Mouse (Mus musculus): ENCODE measurements around the gene Zfp94. TPM values are rescaled to one million over a fixed set of nuclear protein-coding genes. Genes with fewer than 3 reads are reported as not detected.

The Zfp94 gene
- polyA plus RNA-seq, 1 experiment from 2014 or later = 24.2 TPM

- Histone ChIP-seq H3K27me3 (ENCODE audit: control insufficient read depth, insufficient read depth, low read length) (no peaks in the 10 kb centered on the region), H3K4me1 (ENCODE audit: control insufficient read depth, insufficient read depth, low read length) (peaks cover 13% of the 10 kb centered on the region; the same call in 1 of the 2 replicates), H3K27ac (ENCODE audit: low read depth, low read length) (peak overlapping the region; percentile 92), H3K9ac (replicated peaks; ENCODE audit: low read depth, low read length) (peak overlapping the region; percentile 69), H3K36me3 (ENCODE audit: control insufficient read depth, insufficient read depth, low read length) (peaks cover 36% of the 10 kb centered on the region), H3K4me2 (ENCODE audit: low read depth, low read length) (peak overlapping the region; percentile 83), H3K9me3 (ENCODE audit: control insufficient read depth, low read length) (no peaks in the 10 kb centered on the region), H3K4me3 (ENCODE audit: low read depth, low read length) (peak overlapping the region; percentile 62)
- peak; percentile 36 for ATAC-seq (ENCODE audit: low read depth)
- WGBS = 1% methylated on average over 12 of the region's 12 CpGs
Observed at GRCm38 (mm10) chr7:24298635-24298972, 17.9 kb downstream of the Zfp94 start.

DNA sequence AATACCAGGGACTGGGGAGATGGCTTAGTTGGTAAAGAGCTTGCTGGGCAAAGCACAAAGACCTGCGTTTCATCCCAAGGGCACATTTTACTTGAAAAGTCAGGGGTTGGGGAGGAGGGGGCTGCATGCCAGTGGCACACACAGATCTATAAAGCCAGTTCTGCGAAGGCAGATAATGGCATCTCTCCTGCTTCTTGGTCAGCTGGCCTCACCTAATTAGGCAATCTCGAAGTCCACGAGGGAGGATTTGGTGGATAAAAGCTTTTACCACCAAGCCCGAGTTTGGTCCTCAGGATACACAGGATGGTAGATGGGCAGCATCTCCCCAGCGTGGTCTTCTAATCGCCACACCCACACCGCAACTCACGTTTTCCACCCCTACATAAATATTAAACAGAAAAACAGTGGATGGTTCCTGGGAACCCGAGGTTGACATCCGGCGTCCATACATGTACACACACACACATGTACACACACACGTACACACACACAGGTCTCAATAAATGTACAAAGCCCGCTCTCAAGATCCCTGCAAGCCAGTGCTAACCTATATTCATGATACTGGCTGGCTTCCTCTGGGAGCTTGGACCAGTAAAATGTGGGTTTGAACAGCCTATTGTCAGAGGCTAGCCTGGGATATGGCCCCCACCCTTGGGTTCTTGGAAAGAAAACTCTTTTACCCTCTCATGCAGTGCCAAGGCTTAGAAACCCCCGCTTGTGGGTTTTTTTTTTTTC is 18.9 kb downstream of the Zfp94 start:
- Histone ChIP-seq H3K27me3 (ENCODE audit: control insufficient read depth, insufficient read depth, low read length) (no peaks in the 10 kb centered on the region), H3K9me3 (ENCODE audit: control insufficient read depth, low read length) (no peaks in the 10 kb centered on the region), H3K4me1 (ENCODE audit: control insufficient read depth, insufficient read depth, low read length) (peaks cover 13% of the 10 kb centered on the region; the same call in 1 of the 2 replicates), H3K36me3 (ENCODE audit: control insufficient read depth, insufficient read depth, low read length) (peaks cover 32% of the 10 kb centered on the region; the same call in 1 of the 2 replicates), H3K9ac (replicated peaks; ENCODE audit: low read depth, low read length) (no peak overlapping the region), H3K4me3 (ENCODE audit: low read depth, low read length) (peak overlapping the region; percentile 62; the same call in 1 of the 2 replicates), H3K27ac (ENCODE audit: low read depth, low read length) (no peak overlapping the region), H3K4me2 (ENCODE audit: low read depth, low read length) (peak overlapping the region; percentile 83)
- no peak for ATAC-seq (ENCODE audit: low read depth)
- 89% methylated on average over 15 of the region's 15 CpGs for WGBS

DNA sequence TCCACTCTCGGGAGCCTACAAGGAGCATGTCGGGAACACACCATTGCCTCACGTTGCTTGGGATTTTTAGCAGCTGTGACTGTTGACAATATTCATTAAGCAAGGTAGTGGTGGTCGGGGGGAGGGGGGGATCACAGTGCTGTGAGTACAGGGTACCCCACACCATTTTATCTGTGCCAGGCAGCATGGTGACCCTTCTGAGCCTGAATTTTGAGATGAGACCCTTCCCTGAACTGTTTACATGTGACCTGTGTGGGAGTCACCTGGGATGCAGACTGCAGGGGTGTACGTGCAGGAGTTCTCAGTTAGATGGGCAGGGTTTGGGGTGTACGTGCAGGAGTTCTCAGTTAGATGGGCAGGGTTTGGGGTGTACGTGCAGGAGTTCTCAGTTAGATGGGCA is 20.1 kb downstream of the Zfp94 start:
- Histone ChIP-seq H3K27me3 (ENCODE audit: control insufficient read depth, insufficient read depth, low read length) (no peaks in the 10 kb centered on the region), H3K4me3 (ENCODE audit: low read depth, low read length) (no peak overlapping the region), H3K4me2 (ENCODE audit: low read depth, low read length) (no peak overlapping the region), H3K27ac (ENCODE audit: low read depth, low read length) (no peak overlapping the region), H3K9me3 (ENCODE audit: control insufficient read depth, low read length) (no peaks in the 10 kb centered on the region), H3K36me3 (ENCODE audit: control insufficient read depth, insufficient read depth, low read length) (peaks cover 35% of the 10 kb centered on the region), H3K9ac (replicated peaks; ENCODE audit: low read depth, low read length) (no peak overlapping the region), H3K4me1 (ENCODE audit: control insufficient read depth, insufficient read depth, low read length) (peaks cover 13% of the 10 kb centered on the region; the same call in 1 of the 2 replicates)
- ATAC-seq (ENCODE audit: low read depth) = no peak
- 95% methylated on average over 7 of the region's 7 CpGs for WGBS

GRCm38 (mm10) chr7:24295376-24295775 is 21.1 kb downstream of the Zfp94 start:
- WGBS = 97% methylated on average over 7 of the region's 7 CpGs
- Histone ChIP-seq H3K9ac (replicated peaks; ENCODE audit: low read depth, low read length) (no peak overlapping the region), H3K9me3 (ENCODE audit: control insufficient read depth, low read length) (no peaks in the 10 kb centered on the region), H3K27me3 (ENCODE audit: control insufficient read depth, insufficient read depth, low read length) (no peaks in the 10 kb centered on the region), H3K36me3 (ENCODE audit: control insufficient read depth, insufficient read depth, low read length) (peaks cover 45% of the 10 kb centered on the region), H3K4me2 (ENCODE audit: low read depth, low read length) (no peak overlapping the region), H3K27ac (ENCODE audit: low read depth, low read length) (no peak overlapping the region), H3K4me1 (ENCODE audit: control insufficient read depth, insufficient read depth, low read length) (peaks cover 13% of the 10 kb centered on the region; the same call in 1 of the 2 replicates), H3K4me3 (ENCODE audit: low read depth, low read length) (no peak overlapping the region)
- ATAC-seq (ENCODE audit: low read depth) = no peak

DNA sequence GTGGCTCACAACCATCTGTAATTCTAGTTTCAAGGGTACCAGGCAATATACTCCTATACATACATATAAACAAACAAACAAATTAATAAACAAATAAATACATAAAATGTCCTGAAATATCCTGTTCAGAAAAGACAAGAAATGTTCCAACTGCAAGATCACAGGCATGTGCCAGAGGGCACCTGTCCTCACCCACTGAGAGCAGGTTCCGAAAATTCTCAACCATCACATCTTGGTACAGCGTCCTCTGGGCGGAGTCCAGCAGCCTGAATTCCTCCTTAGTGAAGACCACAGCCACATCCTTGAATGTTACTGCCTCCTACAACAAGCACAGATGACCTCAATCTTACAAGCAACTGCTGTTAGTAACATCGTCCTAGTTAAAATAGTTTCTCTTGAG is 21.7 kb downstream of the Zfp94 start:
- Histone ChIP-seq H3K4me3 (ENCODE audit: low read depth, low read length) (no peak overlapping the region), H3K9me3 (ENCODE audit: control insufficient read depth, low read length) (no peaks in the 10 kb centered on the region), H3K27me3 (ENCODE audit: control insufficient read depth, insufficient read depth, low read length) (no peaks in the 10 kb centered on the region), H3K4me1 (ENCODE audit: control insufficient read depth, insufficient read depth, low read length) (peaks cover 8% of the 10 kb centered on the region; the same call in 1 of the 2 replicates), H3K36me3 (ENCODE audit: control insufficient read depth, insufficient read depth, low read length) (peaks cover 51% of the 10 kb centered on the region), H3K4me2 (ENCODE audit: low read depth, low read length) (no peak overlapping the region), H3K27ac (ENCODE audit: low read depth, low read length) (no peak overlapping the region), H3K9ac (replicated peaks; ENCODE audit: low read depth, low read length) (no peak overlapping the region)
- no peak for ATAC-seq (ENCODE audit: low read depth)
- WGBS = 96% methylated on average over 4 of the region's 4 CpGs

DNA sequence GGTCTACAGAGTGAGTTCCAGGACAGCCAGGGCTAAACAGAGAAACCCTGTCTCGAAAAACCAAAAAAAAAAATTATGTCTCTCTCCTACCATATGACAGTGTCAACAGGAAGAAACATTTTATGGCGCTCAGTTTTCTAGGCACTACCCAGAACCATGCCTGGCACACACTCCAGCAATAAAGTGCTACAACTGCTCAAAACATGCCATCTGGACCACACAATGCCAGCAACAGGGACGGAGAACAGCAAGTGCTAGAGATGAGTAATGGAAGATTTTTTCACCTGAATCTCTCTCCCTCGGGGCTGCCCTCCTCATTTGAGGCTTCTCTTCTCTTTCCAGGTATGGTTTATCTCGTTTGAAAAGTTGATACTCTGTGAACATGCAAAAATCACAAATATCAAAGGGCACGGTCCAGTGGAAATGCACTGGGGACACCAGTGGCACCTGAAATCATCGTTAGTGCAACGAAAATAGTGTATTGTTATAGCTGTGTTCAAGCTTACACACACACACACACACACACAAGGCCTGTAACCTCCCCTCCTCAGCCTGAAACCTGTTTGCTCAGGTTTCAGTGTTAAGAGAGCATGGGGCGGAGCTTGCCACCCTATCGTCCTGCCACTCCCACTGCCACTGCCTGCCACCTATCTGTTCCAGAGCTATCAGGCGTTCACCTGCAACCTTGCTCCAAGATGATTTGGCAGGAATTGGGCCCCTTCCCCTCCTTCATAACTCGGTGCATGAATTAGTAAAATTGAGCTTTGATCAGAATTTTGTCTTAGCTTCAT is 23.2 kb downstream of the Zfp94 start:
- Histone ChIP-seq H3K4me1 (ENCODE audit: control insufficient read depth, insufficient read depth, low read length) (peaks cover 7% of the 10 kb centered on the region; the same call in 1 of the 2 replicates), H3K27me3 (ENCODE audit: control insufficient read depth, insufficient read depth, low read length) (no peaks in the 10 kb centered on the region), H3K36me3 (ENCODE audit: control insufficient read depth, insufficient read depth, low read length) (peaks cover 52% of the 10 kb centered on the region), H3K9me3 (ENCODE audit: control insufficient read depth, low read length) (no peaks in the 10 kb centered on the region), H3K9ac (replicated peaks; ENCODE audit: low read depth, low read length) (no peak overlapping the region), H3K4me2 (ENCODE audit: low read depth, low read length) (no peak overlapping the region), H3K4me3 (ENCODE audit: low read depth, low read length) (no peak overlapping the region), H3K27ac (ENCODE audit: low read depth, low read length) (no peak overlapping the region)
- WGBS = 90% methylated on average over 12 of the region's 12 CpGs
- ATAC-seq (ENCODE audit: low read depth) = no peak

DNA sequence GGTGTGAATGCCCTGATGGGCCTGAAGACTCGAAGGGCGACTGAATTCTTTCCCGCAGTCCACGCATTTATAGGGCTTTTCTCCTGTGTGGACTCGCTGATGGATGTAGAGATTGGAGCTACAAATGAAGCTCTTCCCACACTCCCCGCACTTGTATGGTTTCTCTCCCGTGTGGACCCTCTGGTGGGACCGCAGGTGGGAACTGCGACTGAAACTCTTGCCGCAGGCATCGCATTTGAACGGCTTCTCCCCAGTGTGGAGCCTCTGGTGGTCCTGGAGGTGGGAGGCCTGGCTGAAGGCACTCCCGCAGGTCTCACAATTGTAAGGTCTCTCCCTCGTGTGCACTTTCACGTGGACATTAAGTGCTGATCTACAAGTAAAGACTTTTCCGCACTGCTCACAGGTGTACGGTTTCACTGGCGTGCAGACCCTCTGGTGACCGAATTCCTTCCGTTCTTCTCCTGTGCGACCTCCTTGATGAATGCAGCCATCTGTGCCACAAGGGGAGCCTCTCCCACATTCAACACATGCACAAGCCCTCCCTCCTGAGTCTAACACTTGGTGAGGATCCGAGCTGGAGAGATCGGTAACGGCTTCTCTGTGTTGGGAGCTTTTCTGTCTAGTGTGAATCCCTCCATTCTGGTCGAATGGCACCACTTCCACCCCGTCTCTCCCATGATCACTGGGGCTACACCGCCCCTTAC is 24.9 kb downstream of the Zfp94 start:
- Histone ChIP-seq H3K9ac (replicated peaks; ENCODE audit: low read depth, low read length) (no peak overlapping the region), H3K4me2 (ENCODE audit: low read depth, low read length) (no peak overlapping the region), H3K4me3 (ENCODE audit: low read depth, low read length) (no peak overlapping the region), H3K36me3 (ENCODE audit: control insufficient read depth, insufficient read depth, low read length) (peaks cover 55% of the 10 kb centered on the region), H3K27me3 (ENCODE audit: control insufficient read depth, insufficient read depth, low read length) (no peaks in the 10 kb centered on the region), H3K9me3 (ENCODE audit: control insufficient read depth, low read length) (no peaks in the 10 kb centered on the region), H3K27ac (ENCODE audit: low read depth, low read length) (no peak overlapping the region), H3K4me1 (ENCODE audit: control insufficient read depth, insufficient read depth, low read length) (no peaks in the 10 kb centered on the region)
- 91% methylated on average over 27 of the region's 27 CpGs for WGBS
- ATAC-seq (ENCODE audit: low read depth) = no peak

DNA sequence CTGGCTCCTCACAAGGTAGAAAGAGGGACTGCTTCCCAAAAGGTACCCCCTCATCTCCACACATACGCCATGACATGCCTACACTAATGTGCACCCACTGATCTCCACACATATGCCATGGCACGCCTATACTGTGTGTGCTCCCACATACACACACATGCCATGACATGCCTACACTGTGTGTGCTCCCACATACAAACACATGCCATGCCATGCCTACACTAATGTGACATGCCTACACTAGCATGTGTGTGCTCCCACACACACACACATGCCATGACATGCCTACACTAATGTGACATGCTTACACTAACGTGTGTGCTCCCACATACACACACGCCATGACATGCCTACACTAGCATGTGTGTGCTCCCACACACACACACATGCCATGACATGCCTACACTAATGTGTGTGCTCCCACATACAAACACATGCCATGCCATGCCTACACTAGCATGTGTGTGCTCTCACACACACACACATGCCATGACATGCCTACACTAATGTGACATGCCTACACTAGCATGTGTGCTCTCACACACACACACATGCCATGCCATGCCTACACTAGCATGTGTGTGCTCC is 26.3 kb downstream of the Zfp94 start:
- Histone ChIP-seq H3K36me3 (ENCODE audit: control insufficient read depth, insufficient read depth, low read length) (peaks cover 43% of the 10 kb centered on the region), H3K27ac (ENCODE audit: low read depth, low read length) (no peak overlapping the region), H3K9me3 (ENCODE audit: control insufficient read depth, low read length) (no peaks in the 10 kb centered on the region), H3K4me1 (ENCODE audit: control insufficient read depth, insufficient read depth, low read length) (no peaks in the 10 kb centered on the region), H3K9ac (replicated peaks; ENCODE audit: low read depth, low read length) (no peak overlapping the region), H3K4me2 (ENCODE audit: low read depth, low read length) (no peak overlapping the region), H3K27me3 (ENCODE audit: control insufficient read depth, insufficient read depth, low read length) (no peaks in the 10 kb centered on the region), H3K4me3 (ENCODE audit: low read depth, low read length) (no peak overlapping the region)
- ATAC-seq (ENCODE audit: low read depth) = no peak
- WGBS = 94% methylated on average over 4 of the region's 4 CpGs
